Mouse (Mus musculus): ENCODE measurements around the gene Myo1f.
"Not testable (repeated sequence)": the region's sequence is repeated elsewhere in the genome, so short reads cannot be mapped to it uniquely, and the experiment has no call there.

Gene Myo1f

GRCm38 (mm10) chr17:33586011-33586410, 30.5 kb downstream of the Myo1f start:
- DNase-seq = no peak

- no peak for DNase-seq
Measured at GRCm38 (mm10) chr17:33597271-33597670, 41.8 kb downstream of the Myo1f start.

GRCm38 (mm10) chr17:33598506-33598905, 43.0 kb downstream of the Myo1f start:
- no peak for DNase-seq

GRCm38 (mm10) chr17:33599836-33600475, 44.4 kb downstream of the Myo1f start:
- no peak for DNase-seq

- no peak for DNase-seq
Measured at GRCm38 (mm10) chr17:33600831-33601230, 45.3 kb downstream of the Myo1f start.

GRCm38 (mm10) chr17:33601947-33602346, 46.4 kb downstream of the Myo1f start:
- DNase-seq = no peak

GRCm38 (mm10) chr17:33607273-33607672, 51.8 kb downstream of the Myo1f start:
- no peak for DNase-seq

GRCm38 (mm10) chr17:33610548-33610947, 55.0 kb downstream of the Myo1f start:
- no peak for DNase-seq

- DNase-seq = not testable (repeated sequence)
Measured at GRCm38 (mm10) chr17:33613726-33614125, 58.2 kb downstream of the Myo1f start.

GRCm38 (mm10) chr17:33627281-33627680, 71.8 kb downstream of the Myo1f start:
- no peak for DNase-seq

GRCm38 (mm10) chr17:33628621-33629486, 73.3 kb downstream of the Myo1f start, which contains the start of gene Zfp414:
Gene Zfp414, plus strand, starts transcription at chr17:33629090.
- DNase-seq = peak; percentile 88

GRCm38 (mm10) chr17:33629487-33630125, 74.1 kb downstream of the Myo1f start:
- no peak for DNase-seq

GRCm38 (mm10) chr17:33630171-33630895, 74.8 kb downstream of the Myo1f start:
- DNase-seq = no peak

GRCm38 (mm10) chr17:33631236-33631635, 75.7 kb downstream of the Myo1f start:
- DNase-seq = no peak

- peak; percentile 79 for DNase-seq
Measured at GRCm38 (mm10) chr17:33631796-33632195, 76.3 kb downstream of the Myo1f start.

- no peak for DNase-seq
Measured at GRCm38 (mm10) chr17:33637038-33637437, 81.5 kb downstream of the Myo1f start.

GRCm38 (mm10) chr17:33637516-33638276, 82.2 kb downstream of the Myo1f start, which contains the start of gene Pram1:
Gene Pram1, plus strand, starts transcription at chr17:33638056.
- no peak for DNase-seq

- no peak for DNase-seq
Measured at GRCm38 (mm10) chr17:33639743-33640142, 84.2 kb downstream of the Myo1f start.

GRCm38 (mm10) chr17:33644068-33644467, 88.6 kb downstream of the Myo1f start:
- DNase-seq = no peak

GRCm38 (mm10) chr17:33645073-33645472, 89.6 kb downstream of the Myo1f start:
- no peak for DNase-seq

- DNase-seq = no peak
Measured at GRCm38 (mm10) chr17:33649781-33650475, 94.4 kb downstream of the Myo1f start.

All from cerebellum, adult 11 months (tissue).